Mouse (Mus musculus) hindbrain, embryonic 16.5 days (tissue): Measurements from ENCODE around the gene Snapin. TPM values are rescaled to one million over a fixed set of nuclear protein-coding genes. Genes with fewer than 3 reads are reported as not detected.

Source experiments
- polyA plus RNA-seq: library from polyadenylated mRNA; unstranded; fragments of >200 nt; fragmentation: Nextera tagmentation; extraction: Ambion mirVana; gene quantifications from 2 replicates; pipeline ENCODE4 v1.2.1, GENCODE M21; 2015

Gene Snapin
- polyA plus RNA-seq, 1 experiment from 2014 or later: 98.1 TPM

Other genes with a start within 250 kb of the Snapin start
- gene Creb3l4, start 247.5 kb downstream of the Snapin start, polyA plus RNA-seq: 2.0 and 2.2 TPM in 2 replicates
- 40.3 and 54.2 TPM in 2 replicates for gene Slc39a1, start 242.9 kb downstream of the Snapin start, polyA plus RNA-seq
- 19.6 and 25.3 TPM in 2 replicates for gene Crtc2, start 236.9 kb downstream of the Snapin start, polyA plus RNA-seq
- gene Dennd4b, start 225.8 kb downstream of the Snapin start, polyA plus RNA-seq: 8.1 and 10.2 TPM in 2 replicates
- gene Gatad2b, start 197.9 kb downstream of the Snapin start, polyA plus RNA-seq: 9.3 and 12.1 TPM in 2 replicates
- gene Slc27a3, start 101.1 kb downstream of the Snapin start, polyA plus RNA-seq: 30.1 and 30.8 TPM in 2 replicates
- 27.8 and 30.3 TPM in 2 replicates for gene Ints3, start 57.4 kb downstream of the Snapin start, polyA plus RNA-seq
- gene Npr1, start 25.2 kb downstream of the Snapin start, polyA plus RNA-seq: 3.1 and 3.2 TPM in 2 replicates
- 224 and 229 TPM in 2 replicates for gene Ilf2, start 14.9 kb downstream of the Snapin start, polyA plus RNA-seq
- 161 and 164 TPM in 2 replicates for gene Chtop, start 18.5 kb upstream of the Snapin start, polyA plus RNA-seq
- 26.1 and 40.5 TPM in 2 replicates for gene S100a1, start 23.4 kb upstream of the Snapin start, polyA plus RNA-seq
- gene S100a13, start 23.4 kb upstream of the Snapin start, polyA plus RNA-seq: 13.6 and 17.2 TPM in 2 replicates
- 0.19 TPM in 1 of 2 replicates, not detected in the other for gene S100a14, start 35.8 kb upstream of the Snapin start, polyA plus RNA-seq
- gene S100a16, start 46.2 kb upstream of the Snapin start, polyA plus RNA-seq: 50.5 and 60.8 TPM in 2 replicates
- 1.0 and 1.6 TPM in 2 replicates for gene S100a3, start 69.5 kb upstream of the Snapin start, polyA plus RNA-seq
- not detected in 2 replicates for gene S100a2, start 99.2 kb upstream of the Snapin start, polyA plus RNA-seq
- gene Gm42674, start 110.9 kb upstream of the Snapin start, polyA plus RNA-seq: 0.51 TPM in 1 of 2 replicates, not detected in the other
- gene S100a4, start 112.7 kb upstream of the Snapin start, polyA plus RNA-seq: 0.36 and 1.4 TPM in 2 replicates
- not detected in 2 replicates for gene S100a5, start 117.5 kb upstream of the Snapin start, polyA plus RNA-seq
- 31.7 and 32.1 TPM in 2 replicates for gene S100a6, start 121.8 kb upstream of the Snapin start, polyA plus RNA-seq
- 0.20 and 0.24 TPM in 2 replicates for gene S100a7a, start 163.0 kb upstream of the Snapin start, polyA plus RNA-seq
- gene S100a8, start 177.9 kb upstream of the Snapin start, polyA plus RNA-seq: 2.2 and 6.7 TPM in 2 replicates
- gene S100a9, start 204.7 kb upstream of the Snapin start, polyA plus RNA-seq: 3.1 and 5.5 TPM in 2 replicates
- not detected in 2 replicates for gene Pglyrp4, start 235.9 kb upstream of the Snapin start, polyA plus RNA-seq